Mouse (Mus musculus): ENCODE results near the gene BC030867. TPM values are rescaled to one million over a fixed set of nuclear protein-coding genes. Genes with fewer than 3 reads are reported as not detected.
"Not testable (repeated sequence)": the region's sequence is repeated elsewhere in the genome, so short reads cannot be mapped to it uniquely, and the experiment has no call there.

Gene BC030867
- polyA plus RNA-seq, 1 experiment from 2014 or later = 2.9 TPM

GRCm38 (mm10) chr11:102280267-102280666 is 31.6 kb downstream of the BC030867 start:
- not testable (repeated sequence) for H3K27me3 ChIP-seq (replicated peaks; ENCODE audit: control insufficient read depth, insufficient read depth, low read length); H3K9ac ChIP-seq (ENCODE audit: low read depth, low read length); H3K36me3 ChIP-seq (ENCODE audit: control insufficient read depth, insufficient read depth, low read length); ATAC-seq; H3K4me2 ChIP-seq (ENCODE audit: low read length); H3K4me3 ChIP-seq (ENCODE audit: low read length); H3K9me3 ChIP-seq (ENCODE audit: control insufficient read depth, low read length); H3K27ac ChIP-seq (ENCODE audit: low read depth, low read length)
- 67% methylated on average over 6 of the region's 6 CpGs for WGBS
- peaks cover 10% of the 10 kb centered on the region for H3K4me1 ChIP-seq (ENCODE audit: control insufficient read depth, insufficient read depth, low read depth, low read length)

DNA sequence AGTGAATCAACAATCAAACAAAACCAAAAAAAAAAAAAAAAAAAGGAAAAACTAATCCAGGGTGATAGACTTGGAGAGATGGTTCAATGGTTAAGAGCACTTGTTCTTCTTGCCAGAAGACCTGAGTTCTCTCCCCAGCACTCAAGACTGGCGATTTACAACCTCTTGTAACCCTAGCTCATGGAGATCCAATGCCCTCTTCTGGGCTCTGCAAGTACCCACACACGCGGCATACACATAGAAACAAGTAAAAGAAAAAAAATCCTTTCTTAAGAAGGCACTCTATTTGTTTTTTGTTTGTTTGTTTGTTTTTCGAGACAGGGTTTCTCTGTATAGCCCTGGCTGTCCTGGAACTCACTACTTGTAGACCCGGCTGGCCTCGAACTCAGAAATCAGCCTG is 35.2 kb downstream of the BC030867 start:
- Histone ChIP-seq H3K4me1 (ENCODE audit: control insufficient read depth, insufficient read depth, low read depth, low read length) (peaks cover 14% of the 10 kb centered on the region), H3K4me2 (ENCODE audit: low read length) (peak overlapping the region; percentile 58), H3K9me3 (ENCODE audit: control insufficient read depth, low read length) (no peaks in the 10 kb centered on the region), H3K9ac (ENCODE audit: low read depth, low read length) (no peak overlapping the region), H3K27me3 (replicated peaks; ENCODE audit: control insufficient read depth, insufficient read depth, low read length) (no peaks in the 10 kb centered on the region), H3K27ac (ENCODE audit: low read depth, low read length) (no peak overlapping the region), H3K4me3 (ENCODE audit: low read length) (peak overlapping the region; percentile 75), H3K36me3 (ENCODE audit: control insufficient read depth, insufficient read depth, low read length) (peaks cover 11% of the 10 kb centered on the region; the same call in 1 of the 2 replicates)
- WGBS = 91% methylated on average over 6 of the region's 6 CpGs
- ATAC-seq = no peak

- peak within 1 kb of the TSS; percentile 86 for H3K27ac ChIP-seq (ENCODE audit: low read depth, low read length)
- ATAC-seq = peak; percentile 92
- WGBS = under 1% methylated on average over 32 of the region's 32 CpGs
- H3K9ac ChIP-seq (ENCODE audit: low read depth, low read length) = peak within 1 kb of the TSS; percentile 75
- peak within 1 kb of the TSS; percentile 75 for H3K4me3 ChIP-seq (ENCODE audit: low read length)
- no peaks in the 10 kb centered on the region for H3K27me3 ChIP-seq (replicated peaks; ENCODE audit: control insufficient read depth, insufficient read depth, low read length)
- peak within 1 kb of the TSS; percentile 82 for H3K4me2 ChIP-seq (ENCODE audit: low read length)
- peaks cover 14% of the 10 kb centered on the region for H3K4me1 ChIP-seq (ENCODE audit: control insufficient read depth, insufficient read depth, low read depth, low read length)
- H3K36me3 ChIP-seq (ENCODE audit: control insufficient read depth, insufficient read depth, low read length) = peaks cover 11% of the 10 kb centered on the region; the same call in 1 of the 2 replicates
- no peaks in the 10 kb centered on the region for H3K9me3 ChIP-seq (ENCODE audit: control insufficient read depth, low read length)
Measured at GRCm38 (mm10) chr11:102284501-102285094, 35.9 kb downstream of the BC030867 start, which contains the start of gene Tmub2. Gene Tmub2 (plus strand): TSS chr11:102284931.

DNA sequence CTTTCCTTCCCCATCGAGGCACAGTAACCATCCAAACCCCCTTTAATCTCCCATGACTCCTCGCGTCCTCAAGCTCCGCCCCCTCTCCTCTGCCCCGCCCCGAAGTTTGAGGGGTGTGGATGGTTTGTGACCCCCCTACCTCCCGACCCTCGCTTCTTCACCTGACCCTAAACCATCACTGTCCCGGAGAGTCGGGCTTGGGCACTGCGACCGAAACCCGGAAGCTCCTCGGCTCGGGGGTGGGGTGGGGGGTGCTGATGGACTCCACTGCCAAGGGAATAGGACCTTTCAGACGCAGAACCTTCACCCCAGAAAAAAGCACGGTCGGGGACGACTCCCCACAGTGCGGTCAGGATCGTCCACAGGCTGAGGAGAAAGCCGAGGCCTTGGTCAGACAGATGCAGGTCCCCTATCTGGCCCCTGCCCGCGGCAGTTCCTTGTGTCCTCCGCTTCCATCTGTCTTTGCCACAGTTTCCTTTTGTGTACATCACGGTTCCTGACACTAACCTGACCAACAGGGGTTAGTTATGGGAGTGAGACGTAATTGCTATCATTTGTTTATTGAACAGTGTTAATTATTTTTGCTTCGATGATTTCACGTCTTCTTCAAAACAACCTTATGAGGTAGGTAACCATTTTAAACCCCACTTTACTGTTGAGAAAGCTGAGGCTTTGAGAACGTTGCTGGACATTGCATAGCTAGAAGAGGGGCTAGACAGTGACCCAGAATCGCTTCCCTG is 36.6 kb downstream of the BC030867 start:
- no peaks in the 10 kb centered on the region for H3K9me3 ChIP-seq (ENCODE audit: control insufficient read depth, low read length)
- H3K4me2 ChIP-seq (ENCODE audit: low read length) = peak overlapping the region; percentile 82
- H3K9ac ChIP-seq (ENCODE audit: low read depth, low read length) = peak overlapping the region; percentile 75
- peak overlapping the region; percentile 86 for H3K27ac ChIP-seq (ENCODE audit: low read depth, low read length)
- peaks cover 14% of the 10 kb centered on the region for H3K4me1 ChIP-seq (ENCODE audit: control insufficient read depth, insufficient read depth, low read depth, low read length)
- H3K4me3 ChIP-seq (ENCODE audit: low read length) = peak overlapping the region; percentile 75
- peak; percentile 67 for ATAC-seq
- 5% methylated on average over 31 of the region's 31 CpGs for WGBS
- peaks cover 11% of the 10 kb centered on the region; the same call in 1 of the 2 replicates for H3K36me3 ChIP-seq (ENCODE audit: control insufficient read depth, insufficient read depth, low read length)
- no peaks in the 10 kb centered on the region for H3K27me3 ChIP-seq (replicated peaks; ENCODE audit: control insufficient read depth, insufficient read depth, low read length)

- no peaks in the 10 kb centered on the region for H3K9me3 ChIP-seq (ENCODE audit: control insufficient read depth, low read length)
- H3K4me2 ChIP-seq (ENCODE audit: low read length) = no peak overlapping the region
- no peak for ATAC-seq
- no peak overlapping the region for H3K4me3 ChIP-seq (ENCODE audit: low read length)
- no peak overlapping the region for H3K9ac ChIP-seq (ENCODE audit: low read depth, low read length)
- H3K27ac ChIP-seq (ENCODE audit: low read depth, low read length) = no peak overlapping the region
- WGBS = 86% methylated on average over 8 of the region's 8 CpGs
- peaks cover 14% of the 10 kb centered on the region for H3K4me1 ChIP-seq (ENCODE audit: control insufficient read depth, insufficient read depth, low read depth, low read length)
- no peaks in the 10 kb centered on the region for H3K27me3 ChIP-seq (replicated peaks; ENCODE audit: control insufficient read depth, insufficient read depth, low read length)
- peaks cover 27% of the 10 kb centered on the region for H3K36me3 ChIP-seq (ENCODE audit: control insufficient read depth, insufficient read depth, low read length)
Measured at GRCm38 (mm10) chr11:102287485-102287884, 38.8 kb downstream of the BC030867 start.

- H3K4me2 ChIP-seq (ENCODE audit: low read length) = no peak overlapping the region
- no peak overlapping the region for H3K4me3 ChIP-seq (ENCODE audit: low read length)
- H3K27ac ChIP-seq (ENCODE audit: low read depth, low read length) = peak overlapping the region; percentile 7; the same call in 1 of the 2 replicates
- no peak overlapping the region for H3K9ac ChIP-seq (ENCODE audit: low read depth, low read length)
- H3K27me3 ChIP-seq (replicated peaks; ENCODE audit: control insufficient read depth, insufficient read depth, low read length) = no peaks in the 10 kb centered on the region
- H3K36me3 ChIP-seq (ENCODE audit: control insufficient read depth, insufficient read depth, low read length) = peaks cover 28% of the 10 kb centered on the region
- H3K4me1 ChIP-seq (ENCODE audit: control insufficient read depth, insufficient read depth, low read depth, low read length) = peaks cover 14% of the 10 kb centered on the region
- ATAC-seq = no peak
- no peaks in the 10 kb centered on the region for H3K9me3 ChIP-seq (ENCODE audit: control insufficient read depth, low read length)
- WGBS = 95% methylated on average over 8 of the region's 8 CpGs
Measured at GRCm38 (mm10) chr11:102288027-102288804, 39.5 kb downstream of the BC030867 start.

DNA sequence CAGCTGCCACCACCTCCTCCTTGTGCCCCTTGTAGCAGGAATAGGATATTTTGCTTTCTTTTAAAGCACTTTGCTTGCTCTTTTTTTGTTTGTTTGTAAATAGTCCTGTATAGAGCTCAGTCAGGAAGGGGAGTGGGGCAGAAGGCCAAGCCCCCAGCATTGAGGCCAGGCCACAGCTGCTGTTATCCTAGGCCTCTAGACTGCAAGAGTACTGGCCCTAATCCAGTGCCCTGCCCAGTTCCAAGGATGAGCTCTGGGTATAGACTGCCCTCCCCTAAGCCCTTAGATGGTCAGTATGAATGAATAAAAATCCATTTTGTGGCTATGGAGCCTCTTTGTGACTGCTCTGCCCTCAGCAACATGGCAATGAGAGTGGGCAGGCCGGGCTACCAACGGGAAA is 40.2 kb downstream of the BC030867 start:
- no peak for ATAC-seq
- no peak overlapping the region for H3K9ac ChIP-seq (ENCODE audit: low read depth, low read length)
- H3K4me2 ChIP-seq (ENCODE audit: low read length) = no peak overlapping the region
- H3K4me3 ChIP-seq (ENCODE audit: low read length) = no peak overlapping the region
- WGBS = 83% methylated on average over 2 of the region's 2 CpGs
- no peak overlapping the region for H3K27ac ChIP-seq (ENCODE audit: low read depth, low read length)
- H3K27me3 ChIP-seq (replicated peaks; ENCODE audit: control insufficient read depth, insufficient read depth, low read length) = no peaks in the 10 kb centered on the region
- no peaks in the 10 kb centered on the region for H3K9me3 ChIP-seq (ENCODE audit: control insufficient read depth, low read length)
- peaks cover 14% of the 10 kb centered on the region for H3K4me1 ChIP-seq (ENCODE audit: control insufficient read depth, insufficient read depth, low read depth, low read length)
- H3K36me3 ChIP-seq (ENCODE audit: control insufficient read depth, insufficient read depth, low read length) = peaks cover 34% of the 10 kb centered on the region

DNA sequence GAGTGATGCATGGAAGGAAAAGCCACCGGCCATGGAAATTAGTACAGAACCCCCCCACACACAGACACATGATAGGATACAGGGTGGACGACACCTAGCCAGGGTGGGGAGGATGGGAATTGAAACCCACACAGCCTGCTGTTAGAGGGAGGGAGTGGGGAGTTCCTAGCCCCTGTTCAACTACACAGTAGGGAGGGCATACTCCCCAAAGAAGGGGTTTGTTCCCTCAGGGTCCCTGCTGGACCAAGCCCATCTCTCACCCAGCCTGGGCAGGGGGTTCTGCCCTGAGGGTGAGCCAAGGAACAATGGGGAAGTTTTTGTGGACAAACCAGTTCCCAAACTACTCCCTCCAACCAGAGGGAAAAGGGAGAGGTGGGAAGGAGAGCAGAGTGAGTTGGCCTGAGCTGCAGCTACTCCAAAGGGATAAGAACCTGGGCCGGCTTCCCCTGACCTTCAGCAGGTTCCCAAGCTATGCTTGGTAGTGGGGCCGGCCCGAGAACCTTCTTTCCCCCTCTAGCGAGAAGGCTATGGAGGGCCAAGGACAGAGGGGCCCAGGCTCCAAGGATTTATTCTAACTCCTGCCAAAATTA is 40.9 kb downstream of the BC030867 start:
- no peak for ATAC-seq
- Histone ChIP-seq H3K4me3 (ENCODE audit: low read length) (no peak overlapping the region), H3K9ac (ENCODE audit: low read depth, low read length) (no peak overlapping the region), H3K9me3 (ENCODE audit: control insufficient read depth, low read length) (no peaks in the 10 kb centered on the region), H3K36me3 (ENCODE audit: control insufficient read depth, insufficient read depth, low read length) (peaks cover 35% of the 10 kb centered on the region), H3K4me2 (ENCODE audit: low read length) (no peak overlapping the region), H3K27ac (ENCODE audit: low read depth, low read length) (no peak overlapping the region), H3K4me1 (ENCODE audit: control insufficient read depth, insufficient read depth, low read depth, low read length) (peaks cover 19% of the 10 kb centered on the region), H3K27me3 (replicated peaks; ENCODE audit: control insufficient read depth, insufficient read depth, low read length) (no peaks in the 10 kb centered on the region)
- 58% methylated on average over 6 of the region's 6 CpGs for WGBS
